Mouse (Mus musculus) myocyte (in vitro differentiated cells): ENCODE measurements around the gene Gsg1l. TPM values are rescaled to one million over a fixed set of nuclear protein-coding genes. Genes with fewer than 3 reads are reported as not detected.

Experiments used
- H3K27me3 ChIP-seq: one replicate; pipeline ENCODE4 v1.6.1; 2011; ENCODE audit not compliant: control insufficient read depth, insufficient read depth, insufficient read length
- H3K36me3 ChIP-seq: one replicate; pipeline ENCODE4 v1.6.1; 2011; ENCODE audit not compliant: control insufficient read depth, insufficient read depth
- H3K4me2 ChIP-seq: one replicate; pipeline ENCODE4 v1.6.1; 2011; ENCODE audit warnings: low read depth, control low read depth
- H3K4me3 ChIP-seq: one replicate; pipeline ENCODE4 v1.5.1; 2011; ENCODE audit warnings: mild to moderate bottlenecking, control low read depth, moderate library complexity
- H3K79me2 ChIP-seq: one replicate; pipeline ENCODE4 v1.6.1; 2011; ENCODE audit not compliant: control insufficient read depth, insufficient read depth
- H3ac ChIP-seq: one replicate; pipeline ENCODE4 v1.6.1; 2011; ENCODE audit not compliant: control insufficient read depth, insufficient read length
- CEBPB ChIP-seq: IDR thresholded peaks from 2 replicates; pipeline ENCODE4 v1.6.1; 2011; ENCODE audit warnings: mild to moderate bottlenecking, moderate library complexity; ENCODE audit not compliant: poor library complexity, insufficient read depth, severe bottlenecking
- E2F4 ChIP-seq: IDR thresholded peaks from one replicate; pipeline ENCODE4 v1.6.1; 2011; ENCODE audit warnings: mild to moderate bottlenecking, control low read depth, moderate library complexity; ENCODE audit not compliant: insufficient read depth
- MAX ChIP-seq: IDR thresholded peaks from one replicate; pipeline ENCODE4 v1.6.1; 2011; ENCODE audit warnings: low read depth, mild to moderate bottlenecking, control low read depth
- MYOD1 ChIP-seq, 3 experiments: IDR thresholded peaks; one replicate each; pipeline ENCODE4 v1.6.1; 2011; ENCODE audit warnings: control low read depth in 2 of 3, low read depth in 2 of 3, mild to moderate bottlenecking in 2 of 3, moderate library complexity in 1 of 3; ENCODE audit not compliant: insufficient read length in 2 of 3, control insufficient read depth in 1 of 3
- MYOG ChIP-seq, 3 experiments: IDR thresholded peaks; one replicate each; pipeline ENCODE4 v1.6.1; 2011; ENCODE audit warnings: control low read depth in 2 of 3, low read depth in 2 of 3, mild to moderate bottlenecking in 2 of 3; ENCODE audit not compliant: insufficient read length in 2 of 3, control insufficient read depth in 1 of 3, insufficient read depth in 1 of 3
- POLR2A ChIP-seq: IDR thresholded peaks from one replicate; pipeline ENCODE4 v1.6.1; 2011; ENCODE audit warnings: low read depth, mild to moderate bottlenecking, control low read depth, moderate library complexity; ENCODE audit not compliant: insufficient read length
- POLR2AphosphoS2 ChIP-seq: IDR thresholded peaks from one replicate; pipeline ENCODE4 v1.6.1; 2011; ENCODE audit warnings: low read depth, control low read depth; ENCODE audit not compliant: insufficient read length
- REST ChIP-seq: IDR thresholded peaks from one replicate; pipeline ENCODE4 v1.6.1; 2011; ENCODE audit warnings: mild to moderate bottlenecking, control low read depth, moderate library complexity; ENCODE audit not compliant: insufficient read depth, insufficient read length
- SRF ChIP-seq: IDR thresholded peaks from one replicate; pipeline ENCODE4 v1.6.1; 2011; ENCODE audit warnings: low read depth; ENCODE audit not compliant: control insufficient read depth, insufficient read length
- TCF12 ChIP-seq: IDR thresholded peaks from one replicate; pipeline ENCODE4 v1.6.1; 2011; ENCODE audit warnings: mild to moderate bottlenecking, control low read depth; ENCODE audit not compliant: poor library complexity, insufficient read depth, severe bottlenecking
- TCF3 ChIP-seq: IDR thresholded peaks from one replicate; pipeline ENCODE4 v1.6.1; 2011; ENCODE audit warnings: low read depth, control low read depth; ENCODE audit not compliant: insufficient read length
- USF1 ChIP-seq: IDR thresholded peaks from one replicate; pipeline ENCODE4 v1.6.1; 2011; ENCODE audit warnings: low read depth, mild to moderate bottlenecking, control low read depth, moderate library complexity
- polyA plus RNA-seq: library from polyadenylated mRNA; unstranded; fragments of >200 nt; fragmentation: generic; extraction: Trizol; gene quantifications from one replicate; pipeline ENCODE4 v1.2.1, GENCODE M21; 2012; ENCODE audit warnings: missing spikeins

Gene Gsg1l
- polyA plus RNA-seq, 1 experiment = not detected

- H3K79me2 ChIP-seq = no peaks in the 10 kb centered on the region
- H3K36me3 ChIP-seq = no peaks in the 10 kb centered on the region
- H3ac ChIP-seq = no peak overlapping the region
- H3K27me3 ChIP-seq = peaks cover 27% of the 10 kb centered on the region
- no peak overlapping the region for H3K4me2 ChIP-seq
- H3K4me3 ChIP-seq = no peak overlapping the region
- TF ChIP-seq MYOD1 (IDR thresholded peaks at IDR 0.05; ENCODE audit: control insufficient read depth in 1 of 3, insufficient read length in 2 of 3, low read depth in 2 of 3) (no peak), REST (no peak), POLR2A (no peak), POLR2AphosphoS2 (no peak), CEBPB (no peak), TCF12 (no peak), MAX (no peak), MYOG (IDR thresholded peaks at IDR 0.05; ENCODE audit: control insufficient read depth in 1 of 3, insufficient read depth in 1 of 3, insufficient read length in 2 of 3, low read depth in 2 of 3) (no peak), E2F4 (no peak), SRF (no peak), TCF3 (no peak), USF1 (no peak)
These were observed 137.6 kb downstream of the Gsg1l start for GRCm38 (mm10) chr7:125944631-125945030.

DNA sequence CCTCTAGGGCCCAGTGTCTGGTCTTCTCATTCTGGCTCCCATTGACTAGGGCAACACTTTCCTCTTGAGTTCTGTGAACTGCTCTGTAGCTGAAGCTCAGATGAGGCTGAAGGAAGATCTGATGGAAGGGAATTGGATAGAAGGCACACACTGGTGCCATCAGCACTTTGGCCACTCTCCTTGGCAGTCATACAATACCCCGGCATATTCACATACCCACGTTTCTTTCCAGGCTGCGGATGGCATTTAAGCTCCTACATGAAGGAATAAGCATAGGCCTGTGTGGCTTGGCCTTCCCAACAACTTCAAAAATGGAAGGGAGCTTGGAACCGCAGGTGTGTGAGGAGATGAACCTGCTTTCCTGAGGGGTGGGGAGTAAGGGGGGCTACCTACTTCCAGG lies 138.7 kb downstream of the Gsg1l start:
- Histone ChIP-seq H3K27me3 (peaks cover 18% of the 10 kb centered on the region), H3K79me2 (no peaks in the 10 kb centered on the region), H3K4me3 (no peak overlapping the region), H3K36me3 (no peaks in the 10 kb centered on the region), H3K4me2 (no peak overlapping the region), H3ac (no peak overlapping the region)
- TF ChIP-seq CEBPB (no peak), USF1 (no peak), POLR2A (no peak), TCF3 (no peak), TCF12 (no peak), MYOD1 (IDR thresholded peaks at IDR 0.05; ENCODE audit: control insufficient read depth in 1 of 3, insufficient read length in 2 of 3, low read depth in 2 of 3) (no peak), SRF (no peak), REST (no peak), MAX (no peak), E2F4 (no peak), MYOG (IDR thresholded peaks at IDR 0.05; ENCODE audit: control insufficient read depth in 1 of 3, insufficient read depth in 1 of 3, insufficient read length in 2 of 3, low read depth in 2 of 3) (no peak), POLR2AphosphoS2 (no peak)

DNA sequence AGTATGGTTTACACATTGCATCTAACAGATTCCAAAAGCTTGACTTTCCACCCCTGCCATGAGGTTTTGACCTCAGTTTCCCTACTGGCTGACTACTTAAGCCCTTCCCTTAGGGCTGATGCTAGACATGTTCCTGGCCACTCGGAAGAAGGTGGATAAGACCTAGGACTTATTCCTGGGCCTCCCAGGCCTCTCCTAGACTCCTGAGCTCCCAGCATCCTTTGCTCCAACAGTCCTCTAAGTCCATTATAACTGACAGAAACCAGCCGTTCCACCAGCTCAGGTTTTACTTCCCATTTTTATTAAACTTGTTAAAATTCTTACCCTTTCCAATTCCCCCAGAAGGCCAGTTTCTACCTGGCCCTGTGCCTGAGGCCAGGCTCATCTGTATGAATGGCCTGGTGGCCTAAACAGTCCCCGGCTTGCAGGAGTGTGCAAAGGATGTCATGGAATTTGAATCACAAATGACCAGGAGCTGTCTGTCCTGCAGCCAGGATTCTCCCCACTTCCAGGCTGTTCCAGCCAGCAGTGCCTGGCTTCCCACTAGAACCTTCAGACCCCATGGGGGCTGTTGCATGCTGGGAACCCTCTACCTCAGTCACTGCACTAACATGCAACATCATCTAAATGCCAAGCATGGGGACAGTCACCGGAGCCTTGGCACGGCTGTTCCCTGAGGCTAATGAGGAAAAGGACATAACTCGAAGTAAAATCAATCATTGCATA lies 139.7 kb downstream of the Gsg1l start:
- Histone ChIP-seq H3K4me3 (no peak overlapping the region), H3K27me3 (peaks cover 11% of the 10 kb centered on the region), H3ac (no peak overlapping the region), H3K4me2 (no peak overlapping the region), H3K79me2 (no peaks in the 10 kb centered on the region), H3K36me3 (no peaks in the 10 kb centered on the region)
- TF ChIP-seq TCF3 (no peak), MAX (no peak), USF1 (no peak), POLR2AphosphoS2 (no peak), MYOD1 (IDR thresholded peaks at IDR 0.05; ENCODE audit: control insufficient read depth in 1 of 3, insufficient read length in 2 of 3, low read depth in 2 of 3) (no peak), MYOG (IDR thresholded peaks at IDR 0.05; ENCODE audit: control insufficient read depth in 1 of 3, insufficient read depth in 1 of 3, insufficient read length in 2 of 3, low read depth in 2 of 3) (no peak), TCF12 (no peak), REST (no peak), CEBPB (no peak), SRF (no peak), POLR2A (no peak), E2F4 (no peak)

DNA sequence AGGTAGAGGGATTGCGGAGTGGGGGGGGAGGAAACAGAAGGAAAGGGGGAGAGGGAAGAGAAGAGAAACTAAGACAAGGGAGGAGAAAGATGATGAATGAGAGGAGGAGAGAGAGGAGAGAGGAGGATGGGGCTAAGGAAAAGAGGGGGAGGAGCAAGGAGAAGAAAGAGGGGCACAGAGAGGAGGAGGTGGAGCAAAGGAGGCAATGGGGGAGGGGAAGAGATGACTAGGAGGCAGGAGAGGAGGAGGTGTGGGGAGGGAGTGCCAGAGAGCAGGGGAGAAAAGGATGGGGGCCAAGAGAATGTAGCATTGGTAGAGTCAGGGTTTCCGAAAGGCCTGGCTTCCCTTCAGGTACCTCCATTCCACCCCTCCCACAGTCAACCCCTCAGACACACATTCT lies 147.9 kb downstream of the Gsg1l start:
- Histone ChIP-seq H3K27me3 (peaks cover 64% of the 10 kb centered on the region), H3K4me2 (no peak overlapping the region), H3ac (no peak overlapping the region), H3K36me3 (no peaks in the 10 kb centered on the region), H3K4me3 (no peak overlapping the region), H3K79me2 (no peaks in the 10 kb centered on the region)
- TF ChIP-seq SRF (no peak), MYOG (IDR thresholded peaks at IDR 0.05; ENCODE audit: control insufficient read depth in 1 of 3, insufficient read depth in 1 of 3, insufficient read length in 2 of 3, low read depth in 2 of 3) (no peak), CEBPB (no peak), POLR2A (no peak), REST (no peak), TCF12 (no peak), USF1 (no peak), POLR2AphosphoS2 (no peak), MYOD1 (IDR thresholded peaks at IDR 0.05; ENCODE audit: control insufficient read depth in 1 of 3, insufficient read length in 2 of 3, low read depth in 2 of 3) (no peak), MAX (no peak), TCF3 (no peak), E2F4 (no peak)
